ENCODE assay signal across 8 mouse cellular contexts in genomic region chr2:27473911-27474310, GRCm38 (mm10). TPM values are rescaled to one million over a fixed set of nuclear protein-coding genes. Genes with fewer than 3 reads are reported as not detected.
DNase-seq lines count a peak whose midpoint lies in the region; ATAC-seq and TF ChIP-seq lines count a peak whose summit lies in the region.

No protein-coding gene starts in this region.

- H3K4me2 ChIP-seq in embryonic facial prominence, embryonic 14.5 days (ENCODE audit: low read depth, low read length): peak overlapping the region; percentile 88
- peak overlapping the region; percentile 97 for H3K4me2 ChIP-seq in intestine, embryonic 14.5 days (ENCODE audit: low read length)
- H3K4me2 ChIP-seq in neural tube, embryonic 13.5 days: peak overlapping the region; percentile 96

- 20% methylated on average over 4 of the region's 4 CpGs for WGBS in lung, adult 2 months
- WGBS in embryonic facial prominence, embryonic 14.5 days: 20% methylated on average over 4 of the region's 4 CpGs
- WGBS in intestine, embryonic 14.5 days: 11% methylated on average over 4 of the region's 4 CpGs
- WGBS in neural tube, embryonic 13.5 days: 21% methylated on average over 4 of the region's 4 CpGs

- no peaks in the 10 kb centered on the region for H3K27me3 ChIP-seq in embryonic facial prominence, embryonic 14.5 days (replicated peaks; ENCODE audit: control insufficient read depth, insufficient read depth, low read length)
- H3K27me3 ChIP-seq in intestine, embryonic 14.5 days (replicated peaks; ENCODE audit: control insufficient read depth, insufficient read depth, low read length): no peaks in the 10 kb centered on the region
- H3K27me3 ChIP-seq in neural tube, embryonic 13.5 days: no peaks in the 10 kb centered on the region

- no peak for TF ChIP-seq POLR2A in lung, adult 2 months (IDR thresholded peaks at IDR 0.05; ENCODE audit: borderline replicate concordance, extremely low read depth, low read depth, low read length)

- peak overlapping the region; percentile 11 for H3K4me3 ChIP-seq in lung, adult 2 months (replicated peaks; ENCODE audit: extremely low read depth, low read depth, low read length)
- peak overlapping the region; percentile 97 for H3K4me3 ChIP-seq in embryonic facial prominence, embryonic 14.5 days (ENCODE audit: low read depth, low read length)
- peak overlapping the region; percentile 78 for H3K4me3 ChIP-seq in intestine, embryonic 14.5 days (ENCODE audit: low read depth, low read length)
- H3K4me3 ChIP-seq in neural tube, embryonic 13.5 days: peak overlapping the region; percentile 99

- no peak for TF ChIP-seq CTCF in lung, adult 2 months (IDR thresholded peaks at IDR 0.05; ENCODE audit: insufficient read depth, low read length)

- DNase-seq in lung, adult 2 months: no peak
- DNase-seq in lung, postnatal 10 days: no peak
- DNase-seq in embryonic facial prominence, embryonic 14.5 days (ENCODE audit: low spot score): no peak
- no peak for DNase-seq in intestine, embryonic 14.5 days (ENCODE audit: low spot score)
- no peak for DNase-seq in cerebellum, postnatal 25 days
- no peak for DNase-seq in gastrocnemius, postnatal 4 days (ENCODE audit: low spot score in 2 of 2)
- no peak for DNase-seq in urinary bladder, adult 18-20 months (ENCODE audit: low spot score in 2 of 2)

- H3K9ac ChIP-seq in embryonic facial prominence, embryonic 14.5 days (ENCODE audit: low read depth, low read length): peak overlapping the region; percentile 87
- H3K9ac ChIP-seq in intestine, embryonic 14.5 days (ENCODE audit: low read length): peak overlapping the region; percentile 94
- H3K9ac ChIP-seq in neural tube, embryonic 13.5 days: peak overlapping the region; percentile 98

- ATAC-seq in embryonic facial prominence, embryonic 14.5 days (ENCODE audit: low read depth): no peak
- no peak for ATAC-seq in intestine, embryonic 14.5 days (replicated peaks; ENCODE audit: low FRiP score, low TSS enrichment, low read depth)
- ATAC-seq in neural tube, embryonic 13.5 days (ENCODE audit: low read depth): no peak

- H3K4me1 ChIP-seq in lung, adult 2 months (ENCODE audit: control insufficient read depth, insufficient read depth, low read length): peaks cover 14% of the 10 kb centered on the region
- peaks cover 23% of the 10 kb centered on the region for H3K4me1 ChIP-seq in embryonic facial prominence, embryonic 14.5 days (ENCODE audit: control insufficient read depth, insufficient read depth, low read length)
- peaks cover 40% of the 10 kb centered on the region for H3K4me1 ChIP-seq in intestine, embryonic 14.5 days (replicated peaks; ENCODE audit: control insufficient read depth, insufficient read depth, low read length)
- H3K4me1 ChIP-seq in neural tube, embryonic 13.5 days (replicated peaks): peaks cover 65% of the 10 kb centered on the region

- 0 out of 2 replicates have a peak, but pooled peaks cover 1% of the 10 kb centered on the region for H3K36me3 ChIP-seq in embryonic facial prominence, embryonic 14.5 days (ENCODE audit: control insufficient read depth, insufficient read depth, low read length)
- H3K36me3 ChIP-seq in intestine, embryonic 14.5 days (ENCODE audit: control insufficient read depth, insufficient read depth, low read length): peaks cover 3% of the 10 kb centered on the region; the same call in 1 of the 2 replicates
- H3K36me3 ChIP-seq in neural tube, embryonic 13.5 days: 0 out of 2 replicates have a peak, but pooled peaks cover 4% of the 10 kb centered on the region

- H3K9me3 ChIP-seq in embryonic facial prominence, embryonic 14.5 days (ENCODE audit: control insufficient read depth, low read length): no peaks in the 10 kb centered on the region
- no peaks in the 10 kb centered on the region for H3K9me3 ChIP-seq in intestine, embryonic 14.5 days (ENCODE audit: control insufficient read depth, low read length)
- H3K9me3 ChIP-seq in neural tube, embryonic 13.5 days: no peaks in the 10 kb centered on the region

- peak overlapping the region; percentile 95 for H3K27ac ChIP-seq in embryonic facial prominence, embryonic 14.5 days (replicated peaks; ENCODE audit: low read depth, low read length)
- H3K27ac ChIP-seq in intestine, embryonic 14.5 days (ENCODE audit: low read depth): no peak overlapping the region
- H3K27ac ChIP-seq in neural tube, embryonic 13.5 days (replicated peaks): no peak overlapping the region

RNA-seq across cellular contexts. Expression of gene Brd3os, which starts 31.8 kb away (rescaled TPM):
- polyA plus RNA-seq in lung, adult 2 months (2012; rRNA removed): 9.3 and 10.6 TPM in 2 replicates
- polyA plus RNA-seq in embryonic facial prominence, embryonic 14.5 days (2014; fragmentation: Nextera tagmentation; extraction: Ambion mirVana): 13.0 and 15.5 TPM in 2 replicates
- 7.7 and 9.0 TPM in 2 replicates for polyA plus RNA-seq in intestine, embryonic 14.5 days (2014; fragmentation: Nextera tagmentation; extraction: Ambion mirVana)
- 30.0 and 30.5 TPM in 2 replicates for polyA plus RNA-seq in neural tube, embryonic 13.5 days (2015; fragmentation: Nextera tagmentation; extraction: Ambion mirVana)
- total RNA-seq in gastrocnemius, postnatal 4 days (2021): 1 to 10 TPM; 1.6 to 2.9 TPM

RNA-seq across cellular contexts. Expression of gene Brd3, which starts 33.6 kb away (rescaled TPM):
- polyA plus RNA-seq in lung, adult 2 months (2012; rRNA removed): 22.5 and 24.8 TPM in 2 replicates
- polyA plus RNA-seq in embryonic facial prominence, embryonic 14.5 days (2014; fragmentation: Nextera tagmentation; extraction: Ambion mirVana): 131 and 137 TPM in 2 replicates
- polyA plus RNA-seq in intestine, embryonic 14.5 days (2014; fragmentation: Nextera tagmentation; extraction: Ambion mirVana): 122 and 138 TPM in 2 replicates
- polyA plus RNA-seq in neural tube, embryonic 13.5 days (2015; fragmentation: Nextera tagmentation; extraction: Ambion mirVana): 122 and 144 TPM in 2 replicates
- total RNA-seq in gastrocnemius, postnatal 4 days (2021): 100 to 1,000 TPM; 103 to 109 TPM

RNA-seq across cellular contexts. Expression of gene Wdr5, which starts 41.0 kb away (rescaled TPM):
- polyA plus RNA-seq in lung, adult 2 months (2012; rRNA removed): 21.5 and 21.6 TPM in 2 replicates
- polyA plus RNA-seq in embryonic facial prominence, embryonic 14.5 days (2014; fragmentation: Nextera tagmentation; extraction: Ambion mirVana): 50.1 and 54.1 TPM in 2 replicates
- 58.3 and 61.7 TPM in 2 replicates for polyA plus RNA-seq in intestine, embryonic 14.5 days (2014; fragmentation: Nextera tagmentation; extraction: Ambion mirVana)
- polyA plus RNA-seq in neural tube, embryonic 13.5 days (2015; fragmentation: Nextera tagmentation; extraction: Ambion mirVana): 36.6 and 39.7 TPM in 2 replicates
- total RNA-seq in gastrocnemius, postnatal 4 days (2021): 10 to 100 TPM; 36.4 to 39.2 TPM

RNA-seq across cellular contexts. Expression of gene Vav2, which starts 47.1 kb away (rescaled TPM):
- 30.9 and 32.7 TPM in 2 replicates for polyA plus RNA-seq in lung, adult 2 months (2012; rRNA removed)
- 5.7 and 7.1 TPM in 2 replicates for polyA plus RNA-seq in embryonic facial prominence, embryonic 14.5 days (2014; fragmentation: Nextera tagmentation; extraction: Ambion mirVana)
- polyA plus RNA-seq in intestine, embryonic 14.5 days (2014; fragmentation: Nextera tagmentation; extraction: Ambion mirVana): 7.2 and 7.5 TPM in 2 replicates
- 14.8 and 15.3 TPM in 2 replicates for polyA plus RNA-seq in neural tube, embryonic 13.5 days (2015; fragmentation: Nextera tagmentation; extraction: Ambion mirVana)
- 10 to 100 TPM; 11.2 to 11.6 TPM for total RNA-seq in gastrocnemius, postnatal 4 days (2021)

Comparison
In these comparisons a context has a peak if more than half of its experiments do, and no peak if none do; other contexts are left out.
1. H3K4me3 ChIP-seq: peak in every context shown above with its lines; median percentile 99 in neural tube, embryonic 13.5 days; 97 in embryonic facial prominence, embryonic 14.5 days; 78 in intestine, embryonic 14.5 days; 11 in lung, adult 2 months.